Mouse (Mus musculus) megakaryocyte, embryonic 14.5 days (primary cell): ENCODE measurements around the gene Itm2b. TPM values are rescaled to one million over a fixed set of nuclear protein-coding genes. Genes with fewer than 3 reads are reported as not detected.

Experiments
- H3K27me3 ChIP-seq: replicated peaks from 2 replicates; pipeline ENCODE3; 2012; ENCODE audit warnings: inconsistent platforms
- H3K36me3 ChIP-seq: replicated peaks from 2 replicates; pipeline ENCODE3; 2012; ENCODE audit warnings: low read length, inconsistent platforms, mixed read lengths
- H3K4me1 ChIP-seq: 2 replicates; pipeline ENCODE4 v1.6.1; 2012; ENCODE audit warnings: inconsistent platforms
- H3K4me3 ChIP-seq: replicated peaks from 2 replicates; pipeline ENCODE3; 2012; ENCODE audit warnings: moderate library complexity, mild to moderate bottlenecking, inconsistent platforms
- H3K9me3 ChIP-seq: 2 replicates; pipeline ENCODE4 v1.6.1; 2012; ENCODE audit warnings: inconsistent platforms
- FLI1 ChIP-seq: IDR thresholded peaks from 2 replicates; pipeline ENCODE4 v1.6.1; 2012; ENCODE audit warnings: low read length, inconsistent platforms, mixed read lengths
- GATA1 ChIP-seq: IDR thresholded peaks from 3 replicates; pipeline ENCODE4 v1.6.1; 2012; ENCODE audit warnings: mixed read lengths, low read length, inconsistent platforms, borderline replicate concordance
- polyA plus RNA-seq: library from polyadenylated mRNA; stranded (reverse); fragments of >175 nt; gene quantifications from 2 replicates; pipeline ENCODE4 v1.2.3, GENCODE M21; 2012; ENCODE audit warnings: low replicate concordance; ENCODE audit not compliant: insufficient read depth

Itm2b gene
- polyA plus RNA-seq, 1 experiment = 564 TPM

DNA sequence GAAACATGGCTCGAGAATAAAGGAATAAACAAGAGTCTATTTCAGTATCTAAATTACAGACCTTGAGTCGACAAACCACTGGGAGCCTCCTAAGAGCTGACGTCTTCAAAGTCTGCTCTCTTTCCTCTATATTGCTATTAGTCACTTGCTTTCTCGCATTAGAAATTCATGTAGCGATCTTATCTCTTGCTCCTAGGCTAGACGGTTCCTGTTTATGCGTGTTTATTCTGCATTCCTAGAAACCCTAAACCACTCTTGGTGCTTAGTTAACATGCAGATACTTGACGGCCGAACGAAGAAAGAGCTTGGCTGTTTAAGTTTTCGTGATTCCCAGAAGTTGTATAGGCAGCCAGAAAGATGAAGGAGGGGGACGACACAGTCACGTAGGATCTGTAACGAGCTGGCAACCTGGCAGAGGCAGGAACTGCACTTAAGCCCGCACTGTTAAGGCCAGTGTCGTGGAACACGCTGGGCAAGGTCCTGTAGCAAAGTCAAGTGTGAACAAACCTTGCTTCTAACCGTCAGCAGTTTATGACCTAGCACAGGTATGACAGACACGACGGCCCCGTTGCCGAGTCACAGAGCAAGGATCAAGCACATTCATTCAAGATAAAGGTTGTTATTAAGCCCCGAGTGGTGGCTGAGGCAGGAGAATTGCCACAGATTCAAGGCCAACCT is 14.3 kb downstream of the Itm2b start:
- no peaks in the 10 kb centered on the region for H3K9me3 ChIP-seq
- H3K4me3 ChIP-seq = peak overlapping the region; percentile 42
- TF ChIP-seq GATA1 = no peak
- H3K4me1 ChIP-seq = peaks cover 75% of the 10 kb centered on the region
- H3K27me3 ChIP-seq = no peaks in the 10 kb centered on the region
- peaks cover 100% of the 10 kb centered on the region for H3K36me3 ChIP-seq

DNA sequence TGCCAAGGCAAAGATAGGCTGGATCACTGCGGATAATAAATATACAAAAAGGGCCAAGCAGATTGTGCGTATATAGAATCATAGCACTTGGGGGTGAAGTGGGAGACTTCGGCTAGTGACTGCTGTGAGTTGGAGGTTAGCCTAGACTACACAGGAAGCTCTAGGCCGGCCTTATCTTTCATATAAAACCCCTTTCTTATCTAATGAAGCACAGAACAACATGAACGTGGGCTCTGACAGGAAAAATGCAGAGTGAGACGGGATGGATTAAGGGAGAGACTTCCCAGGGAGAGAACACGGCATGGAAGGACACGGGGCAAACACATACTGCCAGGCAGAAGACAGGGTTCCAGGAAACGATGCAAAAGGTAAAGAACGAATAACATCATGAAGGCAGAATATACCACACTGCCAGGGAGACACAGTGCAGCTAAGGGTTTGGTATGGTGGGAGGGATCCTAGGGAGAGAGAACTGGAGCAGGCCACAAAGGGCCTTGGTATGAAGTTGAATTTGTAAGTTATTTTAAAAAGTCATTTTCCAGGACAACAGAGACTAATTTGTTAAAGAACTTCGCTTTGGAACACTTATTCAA is 14.9 kb downstream of the Itm2b start:
- Histone ChIP-seq H3K36me3 (peaks cover 100% of the 10 kb centered on the region), H3K9me3 (no peaks in the 10 kb centered on the region), H3K4me3 (peak overlapping the region; percentile 33), H3K4me1 (peaks cover 69% of the 10 kb centered on the region), H3K27me3 (no peaks in the 10 kb centered on the region)
- TF ChIP-seq GATA1 (no peak), FLI1 (no peak)

GRCm38 (mm10) chr14:73369634-73370033 is 15.5 kb downstream of the Itm2b start:
- Histone ChIP-seq H3K27me3 (no peaks in the 10 kb centered on the region), H3K4me3 (no peak overlapping the region), H3K9me3 (no peaks in the 10 kb centered on the region), H3K36me3 (peaks cover 98% of the 10 kb centered on the region), H3K4me1 (peaks cover 63% of the 10 kb centered on the region)
- no peak for TF ChIP-seq FLI1
- TF ChIP-seq GATA1 = no peak

DNA sequence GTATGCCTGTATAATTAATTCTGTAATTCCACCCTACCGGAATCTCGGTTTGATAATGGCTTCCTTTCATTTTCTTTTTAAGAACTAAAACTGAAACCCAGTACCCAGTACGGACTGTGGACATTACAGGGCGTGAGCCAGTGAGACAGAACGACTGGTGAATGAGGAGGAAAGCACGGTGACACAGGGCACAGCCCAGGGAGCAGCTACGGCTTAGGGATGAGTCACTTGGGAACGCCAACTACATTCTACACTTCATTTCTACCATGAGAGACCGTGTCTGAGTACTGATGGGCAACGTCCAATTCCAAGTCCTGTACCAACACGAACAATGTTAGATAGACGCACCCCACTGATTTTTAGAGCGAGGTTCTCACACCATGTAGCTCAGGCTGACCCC is 16.1 kb downstream of the Itm2b start:
- H3K36me3 ChIP-seq = peaks cover 98% of the 10 kb centered on the region
- no peaks in the 10 kb centered on the region for H3K27me3 ChIP-seq
- no peak overlapping the region for H3K4me3 ChIP-seq
- no peak for TF ChIP-seq FLI1
- no peak for TF ChIP-seq GATA1
- H3K9me3 ChIP-seq = no peaks in the 10 kb centered on the region
- H3K4me1 ChIP-seq = peaks cover 59% of the 10 kb centered on the region

DNA sequence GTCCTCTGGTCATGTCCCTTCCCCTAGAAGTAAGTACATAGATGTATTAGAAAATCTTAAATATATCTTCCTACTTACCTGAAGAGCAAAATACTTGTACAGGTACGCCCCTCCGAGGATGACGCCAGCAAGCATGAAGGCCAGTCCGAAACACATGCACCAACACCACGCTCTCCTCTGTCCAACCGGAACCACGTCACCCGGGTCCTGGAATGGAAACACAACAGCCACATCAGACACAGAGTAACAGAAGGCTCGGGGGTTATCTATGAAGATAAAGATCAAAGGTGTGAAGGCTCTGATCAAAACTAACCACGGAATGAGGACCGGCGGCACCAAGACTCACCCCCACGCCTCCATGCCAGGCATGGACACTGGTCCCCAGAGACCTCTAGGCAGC is 16.9 kb downstream of the Itm2b start:
- Histone ChIP-seq H3K4me3 (no peak overlapping the region), H3K9me3 (no peaks in the 10 kb centered on the region), H3K36me3 (peaks cover 98% of the 10 kb centered on the region), H3K27me3 (no peaks in the 10 kb centered on the region), H3K4me1 (peaks cover 56% of the 10 kb centered on the region)
- no peak for TF ChIP-seq GATA1
- TF ChIP-seq FLI1 = no peak

DNA sequence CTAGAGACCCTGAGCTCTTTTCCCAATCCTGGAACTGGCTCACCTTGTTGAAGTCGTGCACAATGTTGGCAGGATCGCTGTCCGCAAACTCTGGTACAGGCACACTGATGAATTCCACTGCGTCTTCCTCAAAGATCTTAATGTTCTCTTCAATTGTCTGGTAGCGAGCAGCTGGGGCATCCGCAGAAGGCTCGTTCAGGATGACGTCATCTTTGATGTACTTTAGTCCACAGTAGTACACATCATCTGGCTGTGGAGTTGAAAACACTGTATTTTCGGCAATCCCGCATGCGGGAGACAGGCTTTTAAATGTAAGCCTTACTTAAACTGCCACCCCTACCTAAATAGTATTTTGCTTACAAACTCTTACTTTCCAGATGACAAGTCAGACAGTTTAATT is 18.8 kb downstream of the Itm2b start:
- Histone ChIP-seq H3K4me1 (peaks cover 37% of the 10 kb centered on the region), H3K36me3 (peaks cover 98% of the 10 kb centered on the region), H3K27me3 (no peaks in the 10 kb centered on the region), H3K4me3 (no peak overlapping the region), H3K9me3 (no peaks in the 10 kb centered on the region)
- no peak for TF ChIP-seq FLI1
- no peak for TF ChIP-seq GATA1

- Histone ChIP-seq H3K4me3 (no peak overlapping the region), H3K36me3 (peaks cover 98% of the 10 kb centered on the region)
Observed at GRCm38 (mm10) chr14:73363782-73364181, 21.3 kb downstream of the Itm2b start.

DNA sequence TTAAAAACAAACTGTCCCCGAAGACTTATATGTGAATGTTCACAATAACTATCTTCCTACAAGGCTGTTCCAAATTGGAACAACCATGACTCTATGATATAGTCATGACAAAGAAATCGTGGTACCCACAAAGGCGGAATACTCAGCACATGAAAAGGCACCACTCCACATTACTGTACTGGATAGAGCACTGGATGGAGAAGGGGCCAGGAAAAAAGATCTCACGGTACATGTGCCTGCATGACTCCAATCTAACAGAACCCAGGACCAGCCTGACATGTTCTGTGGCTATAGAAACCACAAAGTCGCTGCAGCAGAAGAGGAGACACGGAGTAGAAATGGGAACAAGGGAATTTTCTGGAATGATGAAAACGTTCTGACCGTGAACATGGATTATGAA is 30.4 kb downstream of the Itm2b start:
- Histone ChIP-seq H3K4me3 (no peak overlapping the region), H3K9me3 (peaks cover 13% of the 10 kb centered on the region), H3K27me3 (no peaks in the 10 kb centered on the region), H3K4me1 (peaks cover 56% of the 10 kb centered on the region), H3K36me3 (peaks cover 99% of the 10 kb centered on the region)
- no peak for TF ChIP-seq GATA1
- TF ChIP-seq FLI1 = no peak

More at GRCm38 (mm10) chr14:73363782-73364181, 21.3 kb downstream of the Itm2b start:
- peaks cover 17% of the 10 kb centered on the region for H3K4me1 ChIP-seq
- no peaks in the 10 kb centered on the region; the same call in 1 of the 2 replicates for H3K9me3 ChIP-seq
- TF ChIP-seq GATA1 = no peak
- no peak for TF ChIP-seq FLI1
- H3K27me3 ChIP-seq = no peaks in the 10 kb centered on the region

GRCm38 (mm10) chr14:73351118-73351517 is 34.0 kb downstream of the Itm2b start:
- peaks cover 65% of the 10 kb centered on the region for H3K4me1 ChIP-seq
- H3K36me3 ChIP-seq = peaks cover 86% of the 10 kb centered on the region
- H3K4me3 ChIP-seq = no peak overlapping the region
- TF ChIP-seq GATA1 = no peak
- no peak for TF ChIP-seq FLI1
- H3K27me3 ChIP-seq = no peaks in the 10 kb centered on the region
- H3K9me3 ChIP-seq = no peaks in the 10 kb centered on the region

DNA sequence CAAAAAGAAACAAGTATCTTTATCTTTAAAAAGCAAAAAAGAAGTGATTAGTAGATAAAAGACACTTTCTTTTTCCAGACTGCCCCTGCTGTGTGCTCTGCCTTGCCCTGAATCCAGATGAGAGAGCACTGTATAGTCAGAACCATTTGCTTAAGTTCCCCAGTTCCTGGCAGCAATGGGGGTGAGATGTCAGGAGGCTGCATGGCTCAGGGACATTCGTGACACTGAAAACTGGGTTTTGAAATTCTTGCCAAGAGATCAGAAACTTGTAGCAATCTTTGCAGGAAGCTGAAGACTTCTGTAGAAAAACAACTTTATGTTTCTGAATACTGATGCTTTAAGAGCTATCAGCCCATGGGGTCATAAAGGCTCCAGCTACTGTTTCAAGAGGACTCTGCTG is 35.1 kb downstream of the Itm2b start:
- no peak overlapping the region for H3K4me3 ChIP-seq
- no peaks in the 10 kb centered on the region for H3K27me3 ChIP-seq
- no peak for TF ChIP-seq GATA1
- TF ChIP-seq FLI1 = no peak
- H3K9me3 ChIP-seq = no peaks in the 10 kb centered on the region
- H3K36me3 ChIP-seq = peaks cover 85% of the 10 kb centered on the region
- H3K4me1 ChIP-seq = peaks cover 54% of the 10 kb centered on the region
